Mouse (Mus musculus): Measurements from ENCODE around the gene 4930578C19Rik.

Gene 4930578C19Rik

DNA sequence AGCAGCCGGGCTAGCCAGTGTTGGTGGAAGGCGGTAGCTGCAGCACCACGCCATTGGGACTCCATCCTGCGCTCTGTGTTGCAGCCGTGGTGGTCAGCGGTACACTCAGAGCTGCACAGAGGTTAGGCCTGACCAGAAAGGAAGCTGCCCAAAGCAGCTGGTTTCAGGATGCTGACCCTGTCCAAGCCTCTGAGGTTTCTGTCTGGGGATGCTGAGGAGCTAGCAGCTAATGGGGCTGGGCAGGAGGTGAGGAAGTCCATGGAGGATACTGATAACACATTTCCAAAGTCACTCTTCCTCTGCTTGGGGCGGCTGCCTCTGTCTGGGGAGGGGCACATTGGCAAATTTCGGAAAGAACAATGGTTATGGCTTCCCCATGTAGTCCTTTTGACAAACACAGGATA is at the start of gene 4930578C19Rik:
Gene 4930578C19Rik (minus strand): TSS at position 200 of the 404 bp plus-strand sequence.
- TF ChIP-seq GATA4 (IDR thresholded peaks at IDR 0.05; ENCODE audit: insufficient replicate concordance, low read length): no peak

- no peak for TF ChIP-seq GATA4 (IDR thresholded peaks at IDR 0.05; ENCODE audit: insufficient replicate concordance, low read length)
Observed at GRCm38 (mm10) chrX:18467690-18468089, 6.5 kb upstream of the 4930578C19Rik start.

DNA sequence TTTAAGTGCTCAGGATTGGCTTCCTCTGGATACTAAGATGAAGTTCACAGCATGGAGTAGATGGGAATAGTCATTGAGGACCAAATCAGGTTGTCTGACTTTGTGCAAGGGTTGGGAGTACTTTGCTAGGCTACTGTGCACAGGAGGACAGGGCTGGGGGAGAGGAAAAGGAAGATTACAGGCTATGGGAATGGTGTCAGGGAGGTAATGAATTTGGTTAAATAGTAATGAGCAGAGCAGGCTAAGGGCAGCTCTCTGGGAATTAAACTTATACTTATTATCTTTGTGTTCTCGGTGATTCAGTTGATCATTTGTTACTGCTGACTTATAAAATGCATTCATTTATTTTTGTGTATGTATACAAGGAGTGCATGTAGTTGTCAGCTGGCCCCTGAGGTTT is 1.7 kb upstream of the 4930578C19Rik start:
- TF ChIP-seq GATA4 (IDR thresholded peaks at IDR 0.05; ENCODE audit: insufficient replicate concordance, low read length): no peak

GRCm38 (mm10) chrX:18451559-18451958 is 9.6 kb downstream of the 4930578C19Rik start:
- TF ChIP-seq GATA4 (IDR thresholded peaks at IDR 0.05; ENCODE audit: insufficient replicate concordance, low read length): no peak

DNA sequence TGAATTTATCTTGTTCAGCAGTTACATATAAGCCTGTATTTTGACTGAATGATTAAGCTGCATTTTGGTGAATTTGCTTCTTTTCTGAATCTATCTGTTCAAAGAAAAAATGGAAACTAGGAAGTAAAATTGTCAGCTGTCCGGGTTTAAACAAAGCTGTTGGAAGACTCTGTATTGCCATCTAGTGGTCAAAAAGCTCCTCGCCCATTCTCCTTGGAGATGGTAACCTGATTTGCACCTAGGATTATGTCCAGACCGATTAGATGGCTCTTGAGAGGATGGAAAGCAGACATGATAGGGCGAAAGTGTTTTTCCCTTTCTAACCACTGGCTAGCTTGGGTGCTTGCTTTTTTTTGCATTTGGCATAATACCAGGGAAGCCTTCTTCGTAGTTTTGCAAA is 19.1 kb downstream of the 4930578C19Rik start:
- TF ChIP-seq GATA4 (IDR thresholded peaks at IDR 0.05; ENCODE audit: insufficient replicate concordance, low read length): no peak

DNA sequence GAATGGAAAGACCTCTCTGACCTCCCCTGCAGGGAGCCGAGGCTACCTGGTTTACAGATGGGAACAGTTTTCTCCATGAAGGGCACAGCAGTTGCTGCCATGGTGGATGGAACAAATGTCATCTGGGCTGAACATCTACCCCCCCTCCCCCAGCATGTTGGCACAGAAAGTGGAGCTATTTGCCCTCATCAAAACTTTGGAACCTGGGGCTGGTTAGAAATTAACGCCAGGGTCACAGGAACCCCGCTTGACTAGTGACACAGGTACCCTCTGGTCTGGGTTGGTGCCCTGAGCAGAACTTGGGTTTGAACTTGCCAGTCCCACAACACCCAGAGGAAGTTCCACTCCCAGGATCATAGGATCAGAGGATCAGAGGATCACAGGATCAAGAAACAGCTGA is 35.7 kb downstream of the 4930578C19Rik start:
- TF ChIP-seq GATA4 (IDR thresholded peaks at IDR 0.05; ENCODE audit: insufficient replicate concordance, low read length): no peak

DNA sequence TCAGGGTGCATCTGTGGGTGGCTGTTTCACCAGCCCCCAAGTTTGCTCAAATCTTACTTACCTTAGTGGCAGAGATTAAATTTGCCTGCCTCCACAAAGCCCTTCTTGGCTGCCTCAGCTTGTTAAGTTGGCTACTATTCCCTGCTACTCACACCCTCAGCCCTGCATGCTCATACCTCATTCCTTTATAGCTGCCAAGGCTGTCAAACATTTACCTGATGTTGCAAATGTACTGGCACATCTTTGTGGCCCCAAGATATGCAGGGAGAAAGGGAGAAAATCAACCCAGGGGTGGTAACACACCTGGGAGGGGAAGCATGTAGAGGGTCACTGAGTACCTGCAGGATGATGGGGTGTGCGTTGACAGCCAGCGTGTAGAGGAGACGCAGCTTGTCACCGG is 38.0 kb downstream of the 4930578C19Rik start:
- no peak for TF ChIP-seq GATA4 (IDR thresholded peaks at IDR 0.05; ENCODE audit: insufficient replicate concordance, low read length)

DNA sequence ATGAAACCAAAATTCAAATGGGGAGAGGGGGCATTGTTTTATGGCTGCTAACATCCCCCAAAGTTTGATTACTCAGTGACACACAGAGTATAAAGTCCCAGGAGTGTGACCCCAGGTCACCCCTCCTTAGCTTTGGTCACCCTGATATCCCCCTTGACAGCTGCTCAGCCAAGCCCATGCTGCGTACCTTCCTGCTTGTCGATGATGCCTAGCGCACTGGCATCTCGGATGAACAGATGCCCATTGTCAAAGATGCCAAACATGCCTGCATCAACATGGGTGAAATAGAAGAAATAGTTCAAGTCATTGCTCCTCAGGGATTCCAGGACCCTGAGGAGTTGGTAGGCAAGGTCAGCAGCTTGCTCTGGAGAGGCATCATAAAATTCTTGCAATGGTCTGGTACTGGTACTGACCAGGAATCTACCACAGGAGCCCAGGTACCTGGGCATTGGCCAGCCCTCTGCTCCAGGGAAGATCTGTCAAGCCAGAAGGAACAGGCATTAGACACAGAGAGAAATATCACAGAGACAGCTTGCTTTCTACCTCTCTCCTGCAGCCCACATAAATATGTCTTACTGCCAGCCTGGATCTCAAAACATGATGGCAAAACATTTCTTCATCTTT is 40.9 kb downstream of the 4930578C19Rik start:
- TF ChIP-seq GATA4 (IDR thresholded peaks at IDR 0.05; ENCODE audit: insufficient replicate concordance, low read length): no peak

GRCm38 (mm10) chrX:18418977-18419376 is 42.2 kb downstream of the 4930578C19Rik start:
- TF ChIP-seq GATA4 (IDR thresholded peaks at IDR 0.05; ENCODE audit: insufficient replicate concordance, low read length): no peak

GRCm38 (mm10) chrX:18414560-18414959 is 46.6 kb downstream of the 4930578C19Rik start:
- no peak for TF ChIP-seq GATA4 (IDR thresholded peaks at IDR 0.05; ENCODE audit: insufficient replicate concordance, low read length)

GRCm38 (mm10) chrX:18411071-18411840 is 49.9 kb downstream of the 4930578C19Rik start:
- TF ChIP-seq GATA4 (IDR thresholded peaks at IDR 0.05; ENCODE audit: insufficient replicate concordance, low read length): no peak

DNA sequence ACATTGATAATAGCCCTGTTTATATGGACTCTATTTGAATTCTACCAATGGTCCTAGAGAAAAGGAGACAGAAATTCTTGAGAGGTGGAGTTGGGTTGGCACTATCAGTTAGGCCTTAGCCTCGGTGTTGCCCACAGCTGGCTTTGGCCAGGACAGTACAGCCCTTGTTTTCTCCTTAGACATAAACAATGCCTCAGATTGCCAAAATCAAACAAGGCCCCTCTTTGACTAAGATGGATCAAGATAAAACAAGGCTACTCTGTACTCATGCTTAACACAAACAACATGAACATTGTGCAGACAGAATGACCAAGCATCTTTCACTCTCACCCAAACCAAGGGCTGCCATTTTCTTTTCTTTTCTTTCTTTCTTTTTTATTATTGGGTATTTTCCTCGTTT is 51.6 kb downstream of the 4930578C19Rik start:
- TF ChIP-seq GATA4 (IDR thresholded peaks at IDR 0.05; ENCODE audit: insufficient replicate concordance, low read length): no peak

- TF ChIP-seq GATA4 (IDR thresholded peaks at IDR 0.05; ENCODE audit: insufficient replicate concordance, low read length): no peak
Observed at GRCm38 (mm10) chrX:18402296-18402695, 58.9 kb downstream of the 4930578C19Rik start.

- no peak for TF ChIP-seq GATA4 (IDR thresholded peaks at IDR 0.05; ENCODE audit: insufficient replicate concordance, low read length)
Observed at GRCm38 (mm10) chrX:18396700-18397099, 64.5 kb downstream of the 4930578C19Rik start.

Measured in liver, adult (tissue).